Mouse (Mus musculus) ES-Bruce4 (cell line): ENCODE data around the gene Manba.

Experiments
- CTCF ChIP-seq: IDR thresholded peaks from one replicate; pipeline ENCODE4 v1.8.1; 2011; ENCODE audit warnings: low read depth, low read length
- EP300 ChIP-seq: IDR thresholded peaks from 2 replicates; pipeline ENCODE4 v1.6.1; 2011; ENCODE audit warnings: low read depth, low read length; ENCODE audit not compliant: insufficient read depth

- TF ChIP-seq CTCF: no peak
- no peak for TF ChIP-seq EP300
Observed at GRCm38 (mm10) chr3:135516891-135517290, 31.5 kb downstream of the Manba start.
